Mouse (Mus musculus) gonadal fat pad, adult 2 months (tissue): ENCODE measurements around the gene Mycbpap. TPM values are rescaled to one million over a fixed set of nuclear protein-coding genes. Genes with fewer than 3 reads are reported as not detected.

ENCODE experiments used
- polyA plus RNA-seq: library from polyadenylated mRNA; depleted of rRNA; stranded (reverse); fragments of >200 nt; gene quantifications from 2 replicates; pipeline ENCODE4 v1.2.3, GENCODE M21; 2012; rRNA removed

Mycbpap gene
- polyA plus RNA-seq, 1 experiment: 6.4 TPM

Other genes starting within 250 kb of the Mycbpap start
- gene Gm21885, start 239.9 kb downstream of the Mycbpap start, polyA plus RNA-seq: not detected in 2 replicates
- gene Luc7l3, start 199.8 kb downstream of the Mycbpap start, polyA plus RNA-seq: 16.5 and 17.1 TPM in 2 replicates
- gene Ankrd40, start 193.7 kb downstream of the Mycbpap start, polyA plus RNA-seq: 132 and 151 TPM in 2 replicates
- 48.4 and 72.9 TPM in 2 replicates for gene Abcc3, start 128.7 kb downstream of the Mycbpap start, polyA plus RNA-seq
- 12.6 and 15.6 TPM in 2 replicates for gene Cacna1g, start 47.5 kb downstream of the Mycbpap start, polyA plus RNA-seq
- gene Spata20, start 35.6 kb downstream of the Mycbpap start, polyA plus RNA-seq: 4.4 and 7.0 TPM in 2 replicates
- 15.0 and 16.5 TPM in 2 replicates for gene Epn3, start 21.8 kb downstream of the Mycbpap start, polyA plus RNA-seq
- gene Rsad1, start 27.5 kb upstream of the Mycbpap start, polyA plus RNA-seq: 7.2 and 8.9 TPM in 2 replicates
- 1.6 and 4.7 TPM in 2 replicates for gene Chad, start 43.3 kb upstream of the Mycbpap start, polyA plus RNA-seq
- 17.7 and 19.6 TPM in 2 replicates for gene Acsf2, start 80.1 kb upstream of the Mycbpap start, polyA plus RNA-seq
- gene Lrrc59, start 108.0 kb upstream of the Mycbpap start, polyA plus RNA-seq: 91.7 and 108 TPM in 2 replicates
- 58.3 and 73.0 TPM in 2 replicates for gene Mrpl27, start 132.0 kb upstream of the Mycbpap start, polyA plus RNA-seq
- 0.28 and 0.66 TPM in 2 replicates for gene Eme1, start 132.2 kb upstream of the Mycbpap start, polyA plus RNA-seq
- 24.0 and 26.6 TPM in 2 replicates for gene Xylt2, start 155.8 kb upstream of the Mycbpap start, polyA plus RNA-seq
- gene Gm11541, start 182.8 kb upstream of the Mycbpap start, polyA plus RNA-seq: 0.06 TPM in 1 of 2 replicates, not detected in the other
- gene Cdc34b, start 220.0 kb upstream of the Mycbpap start, polyA plus RNA-seq: 0.13 and 0.19 TPM in 2 replicates